Mouse (Mus musculus): ENCODE measurements around the gene Gzf1.

DNA sequence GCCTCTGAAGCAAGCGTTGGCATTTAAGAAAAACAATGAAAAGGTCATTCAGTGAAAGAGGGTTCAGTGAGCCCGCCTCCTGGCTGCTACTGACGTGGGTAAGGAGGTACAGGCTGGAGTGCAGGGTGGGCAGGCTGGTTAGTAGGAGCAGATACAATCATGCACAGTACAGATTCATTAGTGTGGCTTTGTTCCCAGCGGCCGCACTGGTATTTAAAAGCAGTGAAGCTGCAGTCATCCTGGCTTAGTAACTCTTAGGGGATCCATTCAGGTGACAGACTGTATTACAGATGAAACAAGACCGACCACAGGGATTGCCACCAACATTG is 26.3 kb downstream of the Gzf1 start:
- TF ChIP-seq POLR2A (IDR thresholded peaks at IDR 0.05; ENCODE audit: control insufficient read depth, extremely low read depth, insufficient read depth, low read length, poor library complexity) (no peak), CTCF (IDR thresholded peaks at IDR 0.05; ENCODE audit: borderline replicate concordance, control insufficient read depth, extremely low read depth, insufficient read depth, low read length, poor library complexity) (no peak)

Measured in thymus, adult 2 months (tissue).